Mouse (Mus musculus): ENCODE results near the gene Theg.

GRCm38 (mm10) chr10:79545891-79546290, 41.2 kb downstream of the Theg start:
- TF ChIP-seq POLR2A (IDR thresholded peaks at IDR 0.05; ENCODE audit: low read depth, low read length), result no peak
- TF ChIP-seq CTCF (conservative IDR thresholded peaks at IDR 0.05; ENCODE audit: insufficient read depth, insufficient read length, low read depth, low read length), result no peak

Data from kidney, adult 2 months (tissue).